Mouse (Mus musculus) brown adipose tissue, adult 24 weeks (tissue): ENCODE results near the gene Pou2f3. TPM values are rescaled to one million over a fixed set of nuclear protein-coding genes. Genes with fewer than 3 reads are reported as not detected.

Experiments used
- H3K27ac ChIP-seq: fragments of 200-500 bp; replicated peaks from 2 replicates; pipeline ENCODE4 v1.5.1; 2012; ENCODE audit warnings: low read depth, mild to moderate bottlenecking, low read length
- H3K4me1 ChIP-seq: fragments of 200-500 bp; 2 replicates; pipeline ENCODE4 v1.6.1; 2012; ENCODE audit warnings: low read length, mixed read lengths; ENCODE audit not compliant: control insufficient read depth, insufficient read depth, insufficient read length
- H3K4me3 ChIP-seq: fragments of 200-500 bp; 2 replicates; pipeline ENCODE4 v1.5.1; 2012; ENCODE audit warnings: low read depth, mild to moderate bottlenecking, low read length, moderate library complexity; ENCODE audit not compliant: insufficient read depth
- polyA plus RNA-seq: library from polyadenylated mRNA; stranded (reverse); fragments of >200 nt; gene quantifications from 2 replicates; pipeline ENCODE4 v1.2.4, GENCODE M21; 2012; ENCODE audit not compliant: missing spikeins, insufficient read depth, insufficient read length

Gene Pou2f3
- polyA plus RNA-seq, 1 experiment = not detected

DNA sequence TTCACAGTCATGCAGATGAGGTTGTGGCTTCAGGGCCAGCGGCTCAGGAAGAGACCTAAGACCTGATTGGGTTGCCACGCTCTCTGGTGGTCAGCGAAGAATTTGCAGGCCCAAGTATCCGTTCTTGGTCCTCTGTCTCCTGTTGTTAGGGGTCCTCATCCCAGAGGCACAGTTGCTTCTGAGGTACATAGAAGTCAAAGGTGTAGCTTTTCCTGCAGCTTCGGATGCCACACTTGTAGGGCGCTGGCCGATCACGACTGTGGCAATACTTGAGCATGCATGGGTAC lies 12.2 kb upstream of the Pou2f3 start:
- no peak overlapping the region for H3K27ac ChIP-seq
- no peak overlapping the region for H3K4me3 ChIP-seq
- peaks cover 20% of the 10 kb centered on the region for H3K4me1 ChIP-seq

DNA sequence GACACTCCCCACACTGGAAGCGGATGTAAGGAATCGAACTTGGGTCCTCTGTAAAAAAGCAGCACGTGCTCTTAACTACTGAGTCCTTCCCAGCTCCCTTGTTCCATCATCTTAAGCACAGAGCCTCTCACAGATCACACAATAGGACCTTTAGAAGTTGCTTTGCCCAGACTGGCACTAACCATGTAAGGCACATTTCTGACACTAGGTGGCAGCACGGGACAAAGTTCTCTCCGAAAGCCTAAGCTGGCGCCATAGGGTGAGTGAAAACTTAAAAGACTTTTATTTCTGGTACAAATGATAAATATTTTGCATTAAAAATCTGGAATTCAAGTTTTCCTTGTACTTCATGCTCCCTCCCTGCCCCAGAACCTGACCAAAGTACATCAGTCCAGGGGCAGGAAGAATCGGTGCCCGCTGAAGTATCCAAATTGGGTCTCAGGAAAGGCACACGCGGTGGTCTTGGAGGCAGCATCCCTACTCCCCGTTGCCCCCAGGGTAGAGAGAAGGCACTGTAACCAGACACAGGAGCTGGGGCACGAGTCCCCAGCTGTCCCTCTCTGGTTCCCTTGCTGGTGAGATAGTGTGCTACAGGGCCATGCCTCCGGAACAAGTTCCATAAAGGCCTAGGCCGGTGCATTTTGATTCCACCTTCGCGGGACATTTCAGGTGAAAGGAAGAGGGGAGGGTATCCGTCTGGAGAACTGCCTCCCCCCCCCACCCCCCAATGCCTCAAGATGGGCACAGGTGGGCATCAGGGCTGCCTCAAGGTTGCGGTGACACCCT lies 11.7 kb upstream of the Pou2f3 start:
- Histone ChIP-seq H3K27ac (no peak overlapping the region), H3K4me1 (peaks cover 20% of the 10 kb centered on the region), H3K4me3 (no peak overlapping the region)

DNA sequence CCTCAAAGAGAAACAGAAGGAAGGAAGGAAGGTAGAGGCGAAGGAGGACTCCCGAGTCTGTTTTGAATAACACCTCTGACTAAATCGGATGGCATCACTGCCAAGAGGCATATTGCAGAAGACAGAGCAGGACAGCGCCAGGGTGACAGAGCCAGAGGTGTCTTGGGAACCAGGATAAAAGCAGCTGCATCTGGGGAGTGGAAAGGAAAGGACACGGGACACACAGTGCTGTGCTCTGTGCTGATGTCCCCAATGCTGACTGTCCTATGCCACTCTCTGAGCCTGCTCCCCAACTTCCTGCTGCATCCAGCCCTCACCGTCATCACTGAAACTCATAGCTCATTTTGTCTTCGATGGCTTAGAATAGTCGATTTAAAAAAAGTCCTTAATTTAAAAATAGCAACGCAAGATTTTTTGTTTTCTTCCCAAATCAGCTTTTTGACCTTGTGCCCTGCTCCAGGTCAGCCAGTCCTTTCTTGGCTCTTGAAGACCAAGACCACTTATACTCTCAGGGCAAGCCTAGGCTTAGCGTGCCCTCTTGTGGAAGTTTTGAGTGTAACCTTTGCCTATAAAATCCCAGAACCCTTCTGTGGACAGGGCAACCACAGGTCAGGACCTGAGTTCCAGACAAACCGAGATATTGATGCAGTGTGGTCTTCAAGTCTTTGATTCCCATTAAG lies 742 bp upstream of the Pou2f3 start:
- peaks cover 3% of the 10 kb centered on the region; the same call in 1 of the 2 replicates for H3K4me1 ChIP-seq
- no peak overlapping the region for H3K4me3 ChIP-seq
- H3K27ac ChIP-seq = 0 out of 2 replicates have a peak overlapping the region, but pooled peaks have one; percentile 3

DNA sequence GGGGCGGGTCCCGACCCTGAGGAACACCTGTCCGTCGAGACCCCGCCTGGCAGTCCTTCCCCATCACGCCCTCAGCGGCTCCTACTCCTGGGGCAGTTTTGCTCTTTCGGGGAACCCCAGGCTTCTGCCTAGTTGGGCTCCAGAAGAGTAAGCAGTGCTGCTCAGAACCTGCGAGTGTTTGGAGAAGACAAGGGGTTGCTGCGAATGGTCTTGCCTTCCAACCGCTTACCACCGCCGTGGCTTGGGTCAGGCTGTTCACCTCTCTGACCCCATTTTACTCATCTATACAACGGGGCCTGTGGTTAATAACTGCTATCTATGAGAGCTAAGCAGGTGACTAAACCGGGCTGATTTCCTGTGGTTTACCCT lies 4.2 kb downstream of the Pou2f3 start:
- H3K4me3 ChIP-seq = no peak overlapping the region
- no peak overlapping the region for H3K27ac ChIP-seq
- peaks cover 3% of the 10 kb centered on the region; the same call in 1 of the 2 replicates for H3K4me1 ChIP-seq

DNA sequence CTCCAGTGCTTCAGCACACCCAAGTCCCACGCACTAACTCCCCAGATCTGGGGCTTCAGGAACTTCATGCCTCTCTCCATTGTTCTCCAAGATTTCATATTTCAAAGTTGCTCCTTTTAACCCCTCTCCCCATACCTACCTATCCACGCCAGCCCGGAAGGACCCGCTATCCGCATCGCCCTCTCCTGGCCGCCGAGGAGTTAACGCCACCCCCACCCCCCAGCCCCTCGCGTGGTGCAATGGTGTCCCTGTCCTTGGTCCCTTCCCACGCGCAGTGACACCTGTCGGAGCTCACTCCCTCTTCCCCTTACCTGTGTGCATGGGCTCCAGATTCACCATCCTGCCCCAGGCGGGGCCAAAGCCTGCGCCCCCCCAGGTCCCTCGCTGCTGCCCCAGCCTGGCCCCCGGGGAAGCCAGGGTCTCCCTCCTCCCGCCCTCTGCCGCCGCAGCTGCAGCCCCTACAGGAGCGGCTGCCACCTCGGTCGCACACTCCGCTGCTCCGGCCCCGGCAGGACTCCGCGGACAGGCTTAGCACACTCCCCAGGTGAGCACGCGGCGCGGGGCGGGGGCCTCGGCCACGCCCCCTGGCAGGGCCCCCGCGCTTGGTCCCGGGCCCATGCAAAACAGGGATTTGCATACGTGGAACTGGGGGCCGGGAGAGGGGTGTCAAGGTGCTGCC lies 4.7 kb downstream of the Pou2f3 start:
- Histone ChIP-seq H3K27ac (no peak overlapping the region), H3K4me3 (no peak overlapping the region), H3K4me1 (no peaks in the 10 kb centered on the region)

DNA sequence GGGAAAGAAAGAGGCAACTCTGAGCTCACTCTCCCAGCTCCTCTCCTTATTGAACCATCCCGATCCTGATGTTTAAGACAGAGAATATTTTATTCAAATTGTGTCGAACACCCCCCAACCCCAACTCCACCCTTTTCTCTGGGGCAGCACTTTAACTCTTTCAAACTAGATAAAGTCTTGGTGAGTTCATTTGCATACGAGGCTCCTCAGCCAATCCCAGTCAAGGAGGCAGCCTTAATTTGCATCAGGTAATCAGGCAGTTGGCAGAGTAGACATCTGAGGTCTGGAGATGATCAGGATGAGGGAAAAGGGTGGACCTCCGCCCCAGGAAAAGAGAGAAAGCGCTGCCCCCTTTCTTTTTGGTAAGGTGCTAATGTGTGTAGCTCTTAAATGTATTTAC lies 10.0 kb downstream of the Pou2f3 start:
- H3K27ac ChIP-seq = no peak overlapping the region
- no peak overlapping the region for H3K4me3 ChIP-seq
- H3K4me1 ChIP-seq = no peaks in the 10 kb centered on the region

GRCm38 (mm10) chr9:43194001-43194400 lies 16.2 kb downstream of the Pou2f3 start:
- H3K4me3 ChIP-seq = no peak overlapping the region
- no peak overlapping the region for H3K27ac ChIP-seq
- no peaks in the 10 kb centered on the region for H3K4me1 ChIP-seq

DNA sequence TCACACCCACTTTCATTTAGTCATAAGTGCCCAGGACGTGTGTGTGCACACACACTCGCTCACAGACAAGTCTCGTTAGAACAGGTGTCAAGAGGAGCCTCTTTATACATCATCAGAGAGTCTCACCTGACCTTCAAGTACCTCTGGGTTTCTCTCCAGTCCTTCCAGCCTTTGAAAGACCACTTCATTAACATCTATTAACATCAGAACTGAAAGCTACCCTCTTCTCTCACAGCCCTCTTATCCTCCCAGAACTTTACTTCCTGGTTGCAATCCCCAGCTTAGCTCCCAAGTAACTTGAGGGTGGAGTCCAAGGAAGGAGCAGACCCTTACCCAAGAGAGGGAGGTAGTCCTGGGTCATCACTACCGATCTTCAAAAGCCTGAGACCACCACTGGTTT lies 18.6 kb downstream of the Pou2f3 start:
- no peak overlapping the region for H3K4me3 ChIP-seq
- H3K27ac ChIP-seq = no peak overlapping the region
- no peaks in the 10 kb centered on the region for H3K4me1 ChIP-seq

DNA sequence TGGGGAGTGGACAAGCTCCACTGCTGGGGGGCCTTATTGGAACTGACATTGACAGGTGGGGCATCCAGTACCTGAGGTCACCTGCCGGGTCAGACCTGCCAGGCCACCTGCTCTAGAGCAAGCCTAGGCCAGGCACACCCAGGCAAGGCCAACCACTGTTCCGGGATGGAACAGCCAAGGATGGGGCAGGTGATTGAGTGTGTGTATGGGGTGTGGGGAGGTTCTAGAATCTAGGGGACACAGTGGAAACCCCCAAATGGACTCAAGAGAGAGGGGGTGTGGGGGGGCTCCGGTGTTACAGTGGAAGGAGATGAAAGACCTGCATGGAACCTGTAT lies 21.2 kb downstream of the Pou2f3 start:
- H3K4me3 ChIP-seq = no peak overlapping the region
- no peaks in the 10 kb centered on the region for H3K4me1 ChIP-seq
- no peak overlapping the region for H3K27ac ChIP-seq

DNA sequence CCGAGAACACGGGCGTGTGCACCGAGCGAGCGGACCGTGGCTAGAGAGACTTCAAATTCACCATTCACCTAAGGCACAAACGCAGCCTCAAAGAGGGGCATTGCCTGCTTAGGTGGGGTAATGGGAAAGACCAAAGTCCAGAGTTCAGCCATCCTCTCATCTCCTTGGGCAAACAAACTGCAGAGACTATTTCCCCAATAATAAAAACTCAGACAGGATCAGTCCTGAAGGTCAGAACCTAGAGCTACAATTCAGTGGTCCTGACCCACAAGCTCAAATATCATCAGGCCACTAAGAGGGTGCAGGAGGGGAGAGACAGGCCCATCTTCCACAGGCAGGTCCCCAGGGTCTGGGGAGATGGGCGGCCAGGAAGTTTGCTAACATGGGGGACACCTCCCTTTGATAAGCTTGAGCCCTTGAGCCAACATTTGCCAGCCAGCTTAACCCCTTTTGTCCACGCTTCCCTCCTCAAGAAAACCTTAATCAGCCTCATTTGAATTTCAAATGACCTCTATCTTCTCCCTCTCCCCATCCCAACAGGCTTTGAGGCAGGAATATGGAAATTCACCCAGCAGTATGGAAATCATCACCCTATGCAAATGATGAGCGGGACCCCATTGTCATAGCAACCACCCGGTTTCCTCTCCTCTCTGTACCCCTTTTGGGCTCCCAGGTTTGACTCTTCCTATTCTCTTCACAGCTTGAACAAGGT lies 21.7 kb downstream of the Pou2f3 start:
- Histone ChIP-seq H3K4me3 (no peak overlapping the region), H3K4me1 (no peaks in the 10 kb centered on the region), H3K27ac (no peak overlapping the region)

- Histone ChIP-seq H3K27ac (peak overlapping the region; percentile 55; the same call in 1 of the 2 replicates), H3K4me3 (no peak overlapping the region), H3K4me1 (peaks cover 12% of the 10 kb centered on the region)
Observed at GRCm38 (mm10) chr9:43179614-43180013, 30.6 kb downstream of the Pou2f3 start.

DNA sequence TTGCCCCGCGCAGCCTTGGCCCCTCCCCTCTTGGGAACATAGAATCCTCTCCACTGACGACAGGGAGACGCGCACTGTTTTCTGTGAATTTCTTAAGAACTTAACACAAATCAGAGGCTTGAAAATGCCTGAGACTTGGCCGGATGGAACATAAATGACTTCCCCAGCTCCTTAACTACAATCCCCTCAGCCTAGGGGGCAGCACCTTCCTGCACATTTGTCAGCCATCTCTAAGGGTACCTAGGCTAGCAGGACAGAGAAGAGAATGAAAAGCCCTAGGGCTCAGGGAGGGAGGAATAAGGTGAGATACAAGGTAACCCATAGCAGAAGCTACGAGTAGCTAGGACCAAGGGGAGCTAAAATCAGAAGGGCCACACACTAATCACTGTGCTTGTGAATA lies 32.0 kb downstream of the Pou2f3 start:
- Histone ChIP-seq H3K4me3 (no peak overlapping the region), H3K27ac (no peak overlapping the region), H3K4me1 (peaks cover 12% of the 10 kb centered on the region)

DNA sequence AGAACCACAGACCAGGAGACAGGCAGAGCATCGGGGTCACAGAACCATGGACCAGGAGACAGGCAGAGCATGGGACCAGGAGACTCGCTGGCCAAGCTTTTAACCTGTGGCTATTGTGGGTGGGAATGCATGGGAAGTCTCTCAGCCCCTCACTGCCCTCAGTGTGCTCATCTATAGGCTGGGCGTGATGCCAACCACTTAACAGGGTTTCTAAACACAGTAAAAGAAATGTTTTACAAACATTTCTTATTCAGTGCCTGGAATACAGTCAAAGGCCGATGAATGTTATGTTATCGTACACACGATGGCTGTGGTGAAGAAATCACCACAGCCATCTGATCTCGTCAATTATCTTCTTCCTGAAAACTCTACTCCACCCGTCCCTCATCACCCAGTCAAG lies 43.1 kb downstream of the Pou2f3 start:
- Histone ChIP-seq H3K4me3 (no peak overlapping the region), H3K27ac (no peak overlapping the region), H3K4me1 (no peaks in the 10 kb centered on the region)

DNA sequence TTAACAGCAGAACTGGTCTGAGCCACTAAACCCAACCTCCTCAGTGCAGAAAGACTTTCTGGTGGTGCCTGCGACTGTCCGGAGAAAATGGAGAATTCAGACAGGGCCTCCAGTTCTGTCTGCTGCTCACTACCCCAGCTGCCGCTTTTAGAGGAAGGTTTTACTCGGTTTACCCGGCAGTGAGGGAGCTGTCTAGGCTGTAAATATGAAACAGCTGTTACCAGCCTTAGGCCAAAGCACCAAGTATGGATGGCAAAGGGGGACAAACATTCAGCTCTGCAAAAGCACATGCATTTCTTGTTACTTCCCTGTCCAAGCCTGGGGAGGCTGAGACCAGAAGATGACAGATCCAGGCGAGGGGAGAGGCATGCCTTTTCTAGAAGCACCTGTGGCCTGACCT lies 43.8 kb downstream of the Pou2f3 start:
- Histone ChIP-seq H3K27ac (no peak overlapping the region), H3K4me1 (no peaks in the 10 kb centered on the region), H3K4me3 (no peak overlapping the region)

- Histone ChIP-seq H3K4me3 (no peak overlapping the region), H3K4me1 (no peaks in the 10 kb centered on the region), H3K27ac (no peak overlapping the region)
Observed at GRCm38 (mm10) chr9:43155960-43156359, 54.2 kb downstream of the Pou2f3 start.
